Mouse (Mus musculus) gonadal fat pad, adult 2 months (tissue): ENCODE data around the gene Uck2. TPM values are rescaled to one million over a fixed set of nuclear protein-coding genes. Genes with fewer than 3 reads are reported as not detected.

Experiments used
- DNase-seq: peaks from one replicate; pipeline ENCODE4 v3.0.0-alpha.2; 2012; ENCODE audit warnings: low read depth
- polyA plus RNA-seq: library from polyadenylated mRNA; depleted of rRNA; stranded (reverse); fragments of >200 nt; gene quantifications from 2 replicates; pipeline ENCODE4 v1.2.3, GENCODE M21; 2012

Gene Uck2
- polyA plus RNA-seq, 1 experiment, result 12.4 TPM

DNA sequence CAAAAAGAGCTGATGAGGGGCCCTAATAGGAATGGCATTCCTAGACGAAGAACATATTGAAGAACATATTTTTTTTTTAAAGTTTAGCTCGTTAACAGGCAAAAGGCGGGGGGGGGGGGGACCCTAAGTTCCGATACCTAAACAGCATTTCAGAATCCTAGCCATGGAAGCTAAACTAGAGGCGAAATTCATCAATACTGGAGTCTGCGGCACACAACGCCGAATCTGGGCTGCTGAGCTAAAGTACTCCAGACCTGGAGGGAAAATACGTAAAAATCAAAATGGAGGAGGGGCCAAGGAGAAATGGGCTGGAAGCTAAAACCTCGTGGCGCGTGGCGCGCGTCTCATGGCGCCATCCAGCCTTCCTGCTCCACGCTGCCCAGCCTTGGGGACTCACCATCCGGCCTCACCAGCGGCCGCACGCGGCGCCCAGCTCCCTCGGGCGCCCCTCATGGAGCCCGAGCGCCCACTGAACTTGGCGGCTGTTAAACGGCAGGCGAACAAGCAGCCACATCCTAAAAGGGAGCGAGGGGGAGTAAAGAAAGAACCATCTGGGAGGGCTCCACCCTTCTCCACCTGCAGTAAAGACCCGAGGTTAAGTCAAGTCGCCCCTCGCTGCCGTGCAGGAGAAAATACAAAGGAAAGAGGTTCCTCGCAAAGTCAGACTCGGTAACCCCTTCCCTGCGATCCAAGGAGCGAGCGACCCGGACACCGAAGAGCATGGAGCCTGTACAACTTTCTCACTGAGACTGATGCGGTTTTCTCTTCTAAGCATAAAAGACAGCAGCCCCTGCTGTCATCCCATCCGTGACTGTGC lies 1.5 kb downstream of the Uck2 start:
- DNase-seq, result no peak

DNA sequence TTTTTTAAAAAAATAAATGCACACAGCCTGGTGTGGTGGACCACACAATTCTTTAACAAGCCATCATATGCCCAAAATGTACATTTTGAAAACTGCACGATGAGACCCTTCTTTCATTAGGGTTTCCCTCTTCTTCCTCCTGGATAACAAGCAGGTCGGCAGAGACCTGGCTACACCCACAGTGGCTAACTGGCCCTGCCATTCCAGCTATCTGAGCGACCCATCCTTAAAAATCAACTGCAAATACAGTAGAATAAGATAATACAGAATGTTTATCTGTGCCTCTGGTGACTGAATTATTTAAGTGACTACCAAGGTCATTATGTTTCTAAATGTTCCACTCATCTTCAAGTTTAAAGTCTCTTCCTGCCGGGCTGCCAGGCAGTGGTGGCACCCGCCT lies 2.4 kb downstream of the Uck2 start:
- DNase-seq, result no peak

DNA sequence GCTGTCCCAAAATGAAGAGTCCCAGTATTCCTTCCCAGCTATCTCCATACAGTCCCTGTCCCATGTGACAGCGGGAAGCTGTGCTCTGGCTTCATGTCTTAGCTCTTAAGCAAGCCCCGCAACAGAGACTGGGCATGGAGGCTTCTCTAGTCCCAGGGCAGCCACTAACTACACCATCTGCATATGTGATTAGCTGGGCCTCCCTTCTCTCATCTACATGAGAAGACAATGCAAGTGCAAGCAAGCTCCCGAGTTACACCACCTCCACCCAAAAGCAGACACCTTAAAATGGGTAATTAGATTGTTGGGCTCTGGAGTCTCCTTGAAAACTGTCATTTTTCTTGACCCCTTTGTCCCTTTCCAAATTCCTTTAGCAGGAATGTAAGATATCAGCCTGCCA lies 3.0 kb downstream of the Uck2 start:
- no peak for DNase-seq

DNA sequence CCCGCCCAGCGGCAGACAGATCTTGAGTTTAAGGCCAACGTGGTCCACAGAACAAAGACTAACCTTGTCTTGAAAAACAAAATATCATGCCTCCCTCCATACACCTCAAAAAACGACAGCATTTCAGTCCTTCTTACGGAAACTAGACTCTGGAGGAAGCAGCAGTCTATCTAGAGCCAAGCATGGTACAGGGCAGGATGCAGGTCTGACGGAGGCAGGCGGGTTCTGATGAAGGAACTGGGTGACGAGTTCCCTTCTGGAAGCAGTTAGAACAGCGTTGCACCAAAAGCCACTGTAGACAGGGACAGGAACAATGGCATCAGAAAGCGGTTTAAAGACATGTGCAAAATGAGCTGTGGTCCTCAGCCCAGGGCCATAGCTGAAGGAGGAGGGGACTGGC lies 5.1 kb downstream of the Uck2 start:
- DNase-seq, result no peak

DNA sequence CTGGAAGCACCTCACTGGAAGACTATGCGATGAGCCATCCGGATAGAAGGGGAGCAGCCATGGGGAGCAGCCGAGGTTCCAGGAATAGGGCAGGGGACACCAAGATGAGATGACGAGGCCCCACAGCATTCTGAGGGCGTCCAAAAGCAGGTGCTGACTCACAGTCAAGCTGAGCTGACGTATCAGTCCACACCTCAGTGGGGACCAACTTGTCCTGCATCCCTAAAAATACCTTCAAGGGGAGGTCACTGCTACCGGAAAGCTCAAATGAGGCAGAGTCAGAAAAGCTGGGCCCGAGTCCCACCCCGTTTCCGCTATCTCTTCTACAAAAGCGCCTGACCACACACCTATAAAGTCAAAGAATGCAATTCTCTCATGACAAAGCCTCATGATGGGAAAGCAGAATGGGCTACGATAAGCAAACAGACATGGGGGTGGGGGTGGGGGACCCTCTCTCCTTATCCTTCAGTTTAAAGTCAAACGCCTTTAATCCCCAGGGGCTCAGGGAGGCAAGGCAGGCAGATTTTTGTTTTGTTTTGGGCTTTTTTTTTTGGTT lies 5.9 kb downstream of the Uck2 start:
- DNase-seq, result no peak

DNA sequence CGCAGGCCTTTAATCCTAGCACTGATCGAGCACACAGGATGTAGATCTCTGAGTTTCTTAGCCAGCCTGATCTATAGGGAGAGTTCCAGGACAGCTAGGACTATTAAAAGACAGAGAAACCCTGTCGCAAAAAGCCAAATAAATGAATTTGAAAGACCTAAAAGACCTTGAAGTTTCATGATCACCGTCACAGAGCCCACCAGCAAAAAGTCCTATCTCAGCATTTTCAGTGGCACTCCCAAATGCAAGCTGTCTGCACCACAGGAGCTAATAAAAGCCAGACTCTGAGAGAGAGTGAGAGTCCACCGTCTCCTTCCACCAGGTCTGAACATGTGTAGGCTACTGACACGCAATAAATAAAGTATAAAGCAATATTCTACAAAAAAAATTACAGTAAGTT lies 6.7 kb downstream of the Uck2 start:
- no peak for DNase-seq

DNA sequence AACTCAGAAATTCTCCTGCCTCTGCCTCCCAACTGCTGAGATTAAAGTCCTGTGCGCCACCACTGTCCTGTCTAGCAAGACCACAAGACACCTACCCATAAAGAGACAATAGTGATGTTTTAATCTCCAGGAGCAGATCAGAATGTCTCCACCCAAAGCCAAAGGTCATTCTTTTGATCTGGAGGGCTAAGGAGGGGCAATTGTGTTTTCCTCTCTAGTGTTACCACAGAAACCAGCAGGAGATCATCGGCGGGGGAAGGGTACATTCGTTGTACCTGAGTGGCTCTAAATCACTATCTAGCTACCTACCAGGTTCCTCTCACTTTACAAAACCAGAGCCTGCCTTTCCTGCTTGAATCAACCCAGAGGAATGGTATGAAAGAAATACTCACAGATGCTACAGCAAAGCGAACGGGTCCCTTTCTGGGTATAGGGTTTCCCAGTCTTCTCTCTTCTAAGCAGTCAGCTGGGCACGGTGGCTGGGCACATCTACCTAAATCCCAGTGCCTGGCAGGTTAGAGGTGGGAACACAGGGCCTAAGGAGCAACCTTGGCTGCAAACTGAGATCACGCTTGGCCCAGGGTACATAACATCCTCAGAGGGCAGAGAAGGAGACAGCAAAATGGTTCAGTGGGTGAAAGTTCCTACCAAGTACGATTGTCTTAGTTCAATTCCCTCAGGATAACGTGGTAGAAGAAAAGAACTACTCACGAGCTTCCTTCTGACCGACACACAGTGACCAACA lies 10.3 kb downstream of the Uck2 start:
- no peak for DNase-seq

DNA sequence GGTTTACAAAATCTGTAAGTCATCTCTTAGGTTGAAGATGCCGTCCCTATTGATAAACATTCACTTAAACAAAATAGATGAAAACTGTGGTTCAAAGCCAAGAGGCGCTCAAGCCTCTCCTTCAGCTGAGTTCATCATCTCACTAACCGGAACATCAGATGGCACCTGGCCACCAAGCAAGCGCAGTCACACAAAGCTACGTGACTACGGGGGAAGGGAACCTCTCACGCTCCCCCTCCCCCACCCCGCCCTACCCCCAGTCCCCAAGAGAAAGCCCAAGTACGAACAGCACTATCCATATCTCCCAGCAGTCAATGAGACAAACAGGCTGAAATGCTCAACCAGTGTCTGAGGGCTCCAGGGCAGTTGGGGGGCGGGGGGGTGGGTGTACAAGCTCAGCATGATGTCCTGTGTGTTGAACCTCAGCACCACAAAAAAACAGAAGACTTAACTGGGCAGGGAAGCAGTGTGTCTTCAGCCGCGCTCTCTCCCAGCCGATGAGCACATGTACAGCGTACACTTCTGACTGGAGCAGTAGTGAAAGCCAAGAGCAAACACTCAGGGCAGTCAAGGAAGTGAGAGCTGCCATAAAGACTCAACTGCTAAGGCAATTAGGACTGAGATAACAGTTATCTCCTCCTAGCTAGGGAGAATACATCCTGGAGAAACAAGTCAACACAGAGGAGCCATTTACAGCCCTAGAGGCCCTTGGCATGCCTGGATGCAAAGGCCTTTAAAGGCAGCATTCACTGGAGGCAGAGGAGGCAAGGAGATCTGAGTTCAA lies 11.5 kb downstream of the Uck2 start:
- no peak for DNase-seq

DNA sequence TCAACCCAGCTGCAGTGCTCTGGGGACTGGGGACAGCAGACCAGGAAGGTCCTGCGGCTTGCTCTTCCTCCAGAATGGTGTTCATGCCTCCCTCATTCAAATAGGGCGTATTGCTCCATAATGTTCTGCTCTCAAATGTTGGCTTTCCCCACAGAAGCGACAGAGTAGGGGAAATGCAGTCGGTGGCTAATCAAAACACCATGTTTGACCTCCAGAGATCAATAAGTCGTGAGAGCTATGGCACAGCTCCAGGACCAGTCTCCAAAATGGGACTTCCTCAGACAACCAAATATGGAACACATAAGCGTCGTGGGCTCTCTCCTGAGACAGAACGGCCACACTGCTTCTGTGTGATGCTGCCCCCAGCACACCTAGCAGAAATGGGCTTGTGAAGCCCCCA lies 13.3 kb downstream of the Uck2 start:
- DNase-seq, result no peak

DNA sequence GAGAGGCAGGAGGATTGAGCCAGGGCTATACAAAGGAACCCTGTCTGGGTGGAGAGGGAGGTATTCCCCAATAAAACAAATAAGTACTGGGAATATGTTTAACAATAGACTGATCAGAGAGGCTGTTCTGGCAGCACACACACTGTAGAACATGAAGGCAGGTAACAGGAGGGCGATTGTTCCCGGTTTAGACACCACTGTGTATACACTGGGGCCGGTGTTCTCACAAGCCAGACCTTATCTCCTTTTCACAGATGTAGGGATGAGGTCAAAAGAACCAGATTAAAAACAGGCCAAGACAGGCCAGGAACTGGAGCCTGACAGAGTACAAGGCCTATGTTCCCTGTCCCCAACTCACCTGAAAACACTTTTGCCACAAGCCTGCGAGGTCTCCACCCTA lies 13.8 kb downstream of the Uck2 start:
- DNase-seq, result no peak

DNA sequence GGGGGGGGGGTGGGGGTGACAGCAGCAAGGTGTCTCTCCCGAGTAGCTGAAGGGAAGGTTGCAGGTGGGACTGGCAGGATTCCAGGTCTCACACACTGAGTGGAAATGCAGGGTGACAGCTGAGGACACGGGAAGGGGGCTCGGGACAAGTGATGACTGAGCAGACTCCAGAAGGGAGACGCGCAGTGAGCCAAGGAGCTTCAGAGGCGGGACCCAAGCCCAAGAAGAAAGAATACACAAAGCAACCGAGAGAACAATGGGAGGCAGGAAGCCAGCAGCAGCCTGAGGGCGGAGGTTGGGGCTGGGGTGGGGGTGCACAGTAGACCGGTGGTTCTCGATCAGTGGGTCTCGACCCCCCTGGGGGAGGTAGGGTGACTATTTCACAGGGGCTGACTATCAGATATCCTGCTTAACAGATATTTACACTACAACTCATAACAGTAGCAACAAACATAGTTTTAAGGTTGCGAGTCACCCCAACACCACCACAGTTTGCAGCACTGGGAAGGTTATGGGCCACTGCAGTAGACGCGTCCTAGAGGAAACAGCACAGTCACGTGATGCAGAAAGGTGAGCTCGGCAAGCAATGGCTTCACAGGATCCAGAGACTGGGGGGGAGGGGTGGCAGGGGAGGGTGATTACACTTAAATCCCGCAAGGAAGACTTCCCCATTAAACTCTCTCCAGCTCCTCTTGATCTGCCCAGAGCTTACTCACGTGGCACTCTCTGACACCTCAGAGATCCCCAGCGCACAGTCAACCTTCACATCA lies 14.6 kb downstream of the Uck2 start:
- no peak for DNase-seq

DNA sequence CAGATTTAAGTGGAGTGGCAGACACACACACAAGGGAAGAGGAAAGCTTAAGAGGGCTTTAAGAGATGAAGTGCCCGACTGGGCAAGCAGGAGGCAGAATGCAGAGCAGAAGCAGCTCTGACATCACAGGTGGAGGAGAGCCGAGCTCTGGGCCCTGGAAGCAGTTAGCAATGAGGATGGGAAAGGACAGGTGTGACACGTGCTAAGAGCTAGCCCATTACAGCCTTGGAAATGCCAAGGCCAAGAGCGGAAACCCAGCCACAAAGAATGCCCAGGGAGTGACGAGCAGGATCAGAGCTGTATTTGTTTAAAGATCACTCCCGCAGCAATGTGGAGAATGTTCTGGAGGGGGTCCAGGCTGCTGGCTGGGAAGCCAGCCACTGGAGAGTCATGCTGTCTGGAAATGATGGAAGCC lies 15.3 kb downstream of the Uck2 start:
- DNase-seq, result no peak

DNA sequence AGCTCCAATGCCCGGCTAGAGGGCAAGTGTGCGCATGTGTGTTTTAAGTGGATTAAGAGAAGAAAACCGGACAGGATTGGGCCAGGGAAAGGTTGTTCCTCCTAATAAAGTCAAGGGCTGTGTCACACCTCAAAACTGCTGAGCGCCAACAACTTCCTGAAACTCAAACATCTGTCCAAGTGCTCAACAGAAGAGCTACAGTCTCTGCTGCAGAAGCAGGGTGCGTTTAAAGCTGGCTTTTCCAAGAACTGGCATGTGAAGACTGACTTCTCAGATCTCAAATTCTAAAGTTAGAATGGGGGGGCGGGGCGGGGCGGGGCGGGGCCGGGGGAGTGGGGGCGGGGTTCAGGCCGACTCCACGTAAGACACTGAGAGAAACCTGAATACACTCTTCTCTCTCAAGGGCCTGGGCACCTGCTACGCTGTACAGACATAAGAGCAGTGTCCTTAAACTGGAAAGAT lies 15.7 kb downstream of the Uck2 start:
- no peak for DNase-seq

DNA sequence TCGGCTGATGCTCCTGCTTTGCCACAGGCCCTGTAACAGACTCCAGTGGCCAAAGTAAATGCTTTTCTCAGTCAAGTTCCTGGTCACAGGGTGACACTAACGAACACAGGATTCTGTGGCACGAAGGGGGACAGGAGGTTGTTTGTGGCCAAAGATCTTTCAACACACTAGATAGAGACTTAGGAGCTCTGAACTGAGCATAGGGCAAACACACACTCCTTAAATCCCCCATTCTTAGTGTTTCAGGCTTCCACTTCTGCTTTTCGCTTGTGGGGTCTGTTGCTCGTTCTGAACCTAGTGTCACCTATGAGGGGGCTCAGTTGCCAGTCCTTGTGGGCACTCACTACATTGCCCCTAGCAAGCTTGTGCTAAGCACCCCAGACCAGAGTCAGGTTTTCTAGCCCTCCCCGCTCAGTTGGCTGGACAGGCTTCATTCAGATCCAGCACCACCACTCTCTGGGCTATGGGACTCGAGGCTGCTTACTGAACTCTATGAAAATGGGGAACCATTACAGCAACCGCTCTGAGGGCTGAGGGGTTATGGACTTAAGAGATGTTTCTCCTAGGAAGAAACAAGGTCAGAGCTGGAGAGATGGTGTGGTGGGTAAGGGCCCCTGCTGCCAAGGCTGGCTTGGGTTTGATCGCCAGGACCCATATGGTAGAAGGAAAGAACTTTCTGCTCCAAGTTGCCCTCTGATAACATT lies 16.6 kb downstream of the Uck2 start:
- DNase-seq, result no peak

DNA sequence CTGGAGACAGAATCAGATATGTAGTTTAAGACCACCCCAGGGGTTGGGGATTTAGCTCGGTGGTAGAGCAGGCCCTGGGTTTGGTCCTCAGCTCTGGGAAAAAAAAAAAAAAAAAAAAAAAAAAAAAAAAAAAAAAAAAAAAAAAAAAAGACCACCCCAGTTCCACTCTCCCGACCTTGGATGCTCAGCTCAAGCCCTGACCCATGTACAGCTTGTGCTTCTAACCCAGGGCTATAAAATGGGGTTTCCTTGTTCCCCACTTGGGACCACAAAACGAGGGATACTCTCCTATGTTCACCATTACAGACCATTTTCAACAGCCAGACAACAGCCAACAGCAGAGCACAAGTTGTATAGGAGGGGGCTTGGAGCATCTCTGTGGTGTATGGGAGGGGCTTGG lies 18.4 kb downstream of the Uck2 start:
- DNase-seq, result no peak

DNA sequence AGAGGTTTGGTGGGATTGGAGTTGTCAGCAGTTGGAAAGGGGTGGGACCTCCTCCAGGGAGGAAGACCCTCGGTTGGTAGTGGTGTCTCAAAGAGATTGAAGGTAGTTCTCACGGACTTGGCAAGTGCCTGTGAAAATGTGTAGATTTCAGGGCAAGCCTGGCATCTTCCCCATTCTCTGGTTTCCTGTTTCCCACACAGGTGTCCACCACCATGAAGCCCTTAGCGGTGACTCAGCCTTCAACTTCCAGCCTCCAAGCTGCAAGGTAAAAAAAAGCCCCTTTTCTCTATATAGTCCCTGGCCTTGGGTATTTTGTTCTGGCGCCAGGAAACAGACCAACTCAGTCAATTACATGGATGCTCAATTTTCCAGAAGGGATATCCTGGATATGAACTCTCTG lies 19.8 kb downstream of the Uck2 start:
- DNase-seq, result no peak

DNA sequence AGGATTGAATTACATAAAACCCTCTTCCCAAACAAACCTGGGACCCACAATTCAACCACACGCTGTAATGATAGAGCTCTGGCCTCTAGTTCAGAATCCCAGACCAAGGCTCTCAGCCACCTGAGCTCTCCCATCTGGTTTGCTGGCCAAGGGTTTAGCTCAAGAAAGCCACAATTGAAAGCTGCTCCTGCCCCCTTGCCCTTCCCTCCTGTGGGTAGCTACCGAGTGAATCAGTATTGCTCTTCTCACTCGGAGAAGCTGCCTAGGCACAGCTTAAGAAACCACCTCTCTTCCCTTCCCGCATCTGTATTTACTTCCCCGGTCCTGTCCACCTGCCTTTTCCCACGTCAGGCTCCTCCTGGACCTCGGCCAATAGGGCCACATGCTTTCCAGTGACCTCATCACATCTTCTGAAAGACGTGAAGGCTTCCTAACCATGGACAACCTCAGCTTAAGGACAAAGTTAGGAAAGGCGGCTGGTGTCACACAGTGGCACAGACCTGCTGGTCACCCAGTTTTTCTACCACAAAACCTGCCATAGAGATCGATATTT lies 22.6 kb downstream of the Uck2 start:
- DNase-seq, result no peak

DNA sequence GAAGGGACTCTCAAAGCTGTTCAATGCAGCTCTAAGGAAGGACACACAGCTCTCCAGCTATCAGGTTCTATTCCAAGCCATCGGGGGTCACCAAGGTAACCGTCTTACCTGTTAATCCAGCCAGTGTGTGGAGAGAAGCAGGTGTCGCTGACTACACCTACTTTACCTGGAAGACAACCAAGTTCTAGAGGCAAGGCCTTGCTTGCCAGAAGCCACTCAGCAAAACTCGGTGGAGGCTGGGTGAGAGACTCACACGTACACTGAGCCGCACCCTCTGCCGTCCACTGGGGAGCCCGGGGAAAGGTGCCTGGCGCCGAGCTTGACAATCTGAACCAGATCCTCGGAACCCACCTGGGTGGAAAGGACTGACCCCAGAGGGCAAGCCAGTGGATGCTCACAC lies 23.4 kb downstream of the Uck2 start:
- no peak for DNase-seq

DNA sequence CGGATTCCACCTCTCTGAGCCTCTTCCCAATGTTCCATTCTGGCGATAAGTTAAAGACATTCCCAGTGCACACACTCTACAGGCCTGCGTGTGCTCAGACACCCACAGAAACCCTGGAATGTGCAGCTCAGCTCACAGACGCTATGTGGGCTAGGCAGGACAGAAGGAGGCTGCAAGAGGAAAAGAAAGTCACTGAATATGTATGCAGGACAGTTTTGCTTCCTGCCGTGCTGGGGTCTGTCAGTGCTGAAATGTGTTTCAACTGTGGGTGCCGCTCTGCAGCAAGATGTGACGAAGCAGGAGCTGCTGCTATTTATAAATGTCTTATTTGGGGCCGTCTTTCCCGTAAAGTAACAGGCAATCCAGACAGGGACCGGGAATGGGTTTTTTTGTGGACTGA lies 25.4 kb downstream of the Uck2 start:
- DNase-seq, result no peak

DNA sequence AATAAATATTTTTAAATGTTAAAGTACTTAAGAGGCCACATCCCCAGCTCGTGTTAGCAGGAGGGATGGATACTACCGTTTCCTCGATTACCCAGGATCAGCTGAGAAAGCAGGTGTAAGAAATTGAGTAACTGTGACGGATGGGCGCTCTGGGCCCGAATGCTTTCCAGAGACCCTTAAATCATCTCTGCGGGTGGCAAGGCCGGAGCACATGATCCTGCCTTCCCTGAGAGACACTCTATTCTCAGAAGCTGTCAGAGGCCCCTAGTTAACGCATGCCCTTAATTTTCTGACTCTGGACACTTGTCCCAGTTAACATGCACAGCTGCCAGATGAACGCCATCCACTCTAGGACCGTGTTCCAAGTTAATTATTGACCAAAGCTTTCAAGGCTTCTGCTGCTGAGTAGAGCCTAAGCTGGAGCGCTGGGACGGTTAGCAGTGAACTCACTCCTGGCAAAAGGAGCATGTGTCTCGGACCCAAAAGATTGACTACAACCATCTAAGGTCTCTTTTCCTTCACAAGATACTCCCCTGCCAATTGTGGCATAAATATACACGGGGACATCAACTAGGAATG lies 28.3 kb downstream of the Uck2 start:
- no peak for DNase-seq
